Mouse (Mus musculus): ENCODE results near the gene Emilin1.

The Emilin1 gene

GRCm38 (mm10) chr5:30907413-30908059, 5.7 kb upstream of the Emilin1 start, which contains the start of gene Ost4:
Gene Ost4, minus strand, starts transcription at chr5:30907788.
- DNase-seq (ENCODE audit: low spot score) = peak; percentile 94

GRCm38 (mm10) chr5:30908426-30909299, 4.5 kb upstream of the Emilin1 start:
- DNase-seq (ENCODE audit: low spot score) = no peak

- no peak for DNase-seq (ENCODE audit: low spot score)
Measured at GRCm38 (mm10) chr5:30909300-30909659, 3.9 kb upstream of the Emilin1 start.

GRCm38 (mm10) chr5:30909863-30910262, 3.3 kb upstream of the Emilin1 start:
- DNase-seq (ENCODE audit: low spot score) = no peak

GRCm38 (mm10) chr5:30910481-30910880, 2.7 kb upstream of the Emilin1 start:
- DNase-seq (ENCODE audit: low spot score) = no peak

GRCm38 (mm10) chr5:30912156-30912555, 1.0 kb upstream of the Emilin1 start:
- DNase-seq (ENCODE audit: low spot score) = no peak

- DNase-seq (ENCODE audit: low spot score) = no peak
Measured at GRCm38 (mm10) chr5:30914101-30914635, 966 bp downstream of the Emilin1 start.

GRCm38 (mm10) chr5:30914849-30915248, 1.6 kb downstream of the Emilin1 start:
- no peak for DNase-seq (ENCODE audit: low spot score)

GRCm38 (mm10) chr5:30915456-30915855, 2.3 kb downstream of the Emilin1 start:
- no peak for DNase-seq (ENCODE audit: low spot score)

- DNase-seq (ENCODE audit: low spot score) = peak; percentile 91
Measured at GRCm38 (mm10) chr5:30915974-30916433, 2.8 kb downstream of the Emilin1 start.

- DNase-seq (ENCODE audit: low spot score) = no peak
Measured at GRCm38 (mm10) chr5:30916841-30917240, 3.6 kb downstream of the Emilin1 start.

- no peak for DNase-seq (ENCODE audit: low spot score)
Measured at GRCm38 (mm10) chr5:30917348-30917747, 4.1 kb downstream of the Emilin1 start.

GRCm38 (mm10) chr5:30917891-30918670, 4.9 kb downstream of the Emilin1 start:
- DNase-seq (ENCODE audit: low spot score) = no peak

- no peak for DNase-seq (ENCODE audit: low spot score)
Measured at GRCm38 (mm10) chr5:30918691-30919090, 5.5 kb downstream of the Emilin1 start.

GRCm38 (mm10) chr5:30919831-30920614, 6.8 kb downstream of the Emilin1 start:
- no peak for DNase-seq (ENCODE audit: low spot score)

- DNase-seq (ENCODE audit: low spot score) = no peak
Measured at GRCm38 (mm10) chr5:30920621-30921020, 7.4 kb downstream of the Emilin1 start.

- peak; percentile 80 for DNase-seq (ENCODE audit: low spot score)
Measured at GRCm38 (mm10) chr5:30921256-30922033, 8.2 kb downstream of the Emilin1 start, which contains the start of gene Khk. Gene Khk, plus strand, starts transcription at chr5:30921431.

GRCm38 (mm10) chr5:30922581-30923041, 9.4 kb downstream of the Emilin1 start:
- DNase-seq (ENCODE audit: low spot score) = no peak

- no peak for DNase-seq (ENCODE audit: low spot score)
Measured at GRCm38 (mm10) chr5:30923119-30923518, 9.9 kb downstream of the Emilin1 start.

GRCm38 (mm10) chr5:30924614-30925013, 11.4 kb downstream of the Emilin1 start:
- DNase-seq (ENCODE audit: low spot score) = no peak

All from ovary, adult 18-20 months (tissue).